Mouse (Mus musculus): ENCODE measurements around the gene Snx15.

Snx15 gene

DNA sequence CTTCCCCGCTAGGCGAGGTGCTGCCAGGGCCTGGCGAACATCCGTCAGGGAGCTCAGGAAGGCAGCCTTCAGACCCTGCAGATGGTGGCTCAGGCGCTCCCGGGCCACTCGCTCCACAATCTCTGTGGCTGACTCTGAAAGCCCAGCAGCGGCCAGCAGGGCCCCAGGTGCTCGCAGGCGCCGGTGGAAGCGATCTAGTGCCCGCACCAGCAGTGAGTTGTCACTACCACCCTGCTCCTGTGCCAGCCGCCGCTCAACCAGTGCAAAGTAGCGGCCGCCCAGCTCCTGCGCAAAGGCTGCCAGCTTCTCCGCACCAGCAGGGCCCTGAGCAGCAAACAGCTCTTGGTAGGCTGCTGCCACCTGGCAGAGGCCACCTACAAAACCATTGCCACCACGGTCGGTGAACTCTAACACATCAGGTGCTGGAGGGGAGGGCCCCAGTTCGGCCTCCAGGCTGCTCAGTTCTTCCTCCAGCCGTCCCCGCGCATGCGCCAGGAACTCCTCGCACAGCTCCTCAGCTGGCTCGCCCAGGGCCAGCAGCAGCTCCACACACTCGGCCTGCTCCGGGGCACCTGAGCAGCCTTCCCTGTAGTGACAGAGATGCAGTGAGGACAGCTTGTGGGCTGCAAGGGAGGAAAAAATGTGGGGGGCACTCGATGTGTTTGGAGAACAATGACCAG is 57.4 kb downstream of the Snx15 start:
- DNase-seq (ENCODE audit: low spot score), result no peak

DNA sequence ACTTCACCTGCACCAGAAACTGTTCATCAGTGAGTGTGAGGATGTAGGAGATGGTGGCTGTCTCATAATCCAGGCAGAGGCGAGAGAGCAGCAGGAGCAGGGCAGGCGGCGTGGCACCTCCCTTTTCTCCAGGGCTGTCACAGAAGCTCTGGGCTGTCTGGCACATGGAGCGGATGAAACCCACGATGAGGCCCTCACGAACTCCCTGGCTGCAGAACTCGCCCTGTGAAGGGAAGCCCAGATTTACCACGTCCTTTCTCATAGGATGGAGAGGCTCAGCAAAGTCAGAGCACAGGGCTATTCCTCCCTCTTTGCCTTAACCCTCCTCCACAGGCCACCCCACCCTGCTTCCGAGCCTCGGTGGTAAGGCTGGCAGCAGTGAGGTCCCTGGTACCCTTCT is 58.3 kb downstream of the Snx15 start:
- no peak for DNase-seq (ENCODE audit: low spot score)

All from layer of hippocampus, adult 11-12 months (tissue).